Mouse (Mus musculus) MEL (cell line): ENCODE data around the gene Gm28048. TPM values are rescaled to one million over a fixed set of nuclear protein-coding genes. Genes with fewer than 3 reads are reported as not detected.
A peak's percentile ranks its signal among the peaks of the same experiment; 100 is the strongest.

ENCODE experiments used
- DNase-seq: peaks from one replicate; pipeline ENCODE4 v3.0.0; 2011; ENCODE audit warnings: low read depth, low spot score
- H3K27ac ChIP-seq: 2 replicates; pipeline ENCODE4 v1.5.1; 2012; ENCODE audit warnings: low read depth, mild to moderate bottlenecking, control low read depth, low read length, moderate library complexity; ENCODE audit not compliant: control insufficient read depth
- H3K27me3 ChIP-seq, 2 experiments: fragments of 150-350 bp in 1 of 2; sonication (generic) in 1 of 2; 2 replicates each; pipeline ENCODE4 v1.6.1; 2012; ENCODE audit warnings: low read length in 2 of 2, mild to moderate bottlenecking in 2 of 2, improper control_type of control experiment in 1 of 2, moderate library complexity in 1 of 2; ENCODE audit not compliant: insufficient read depth in 2 of 2, control insufficient read depth in 1 of 2
- H3K36me3 ChIP-seq, 2 experiments: 2 replicates each; pipeline ENCODE4 v1.6.1; 2012 to 2014; ENCODE audit warnings: low read length in 2 of 2, improper control_type of control experiment in 1 of 2, inconsistent platforms in 1 of 2, mild to moderate bottlenecking in 1 of 2; ENCODE audit not compliant: insufficient read depth in 2 of 2, control insufficient read depth in 1 of 2
- H3K4me1 ChIP-seq, 2 experiments: fragments of 150-350 bp in 1 of 2; sonication (generic) in 1 of 2; 2 replicates each; pipeline ENCODE4 v1.6.1; 2012; ENCODE audit warnings: low read length in 2 of 2, improper control_type of control experiment in 1 of 2, mild to moderate bottlenecking in 1 of 2; ENCODE audit not compliant: insufficient read depth in 2 of 2, control insufficient read depth in 1 of 2
- H3K4me3 ChIP-seq, 2 experiments: fragments of 150-350 bp in 1 of 2; sonication (generic) in 1 of 2; 2 replicates each; pipeline ENCODE4 v1.5.1; 2012; ENCODE audit warnings: low read depth in 2 of 2, low read length in 2 of 2, mild to moderate bottlenecking in 2 of 2, moderate library complexity in 2 of 2, control low read depth in 1 of 2, improper control_type of control experiment in 1 of 2; ENCODE audit not compliant: control insufficient read depth in 1 of 2, insufficient read depth in 1 of 2
- H3K79me2 ChIP-seq: 2 replicates; pipeline ENCODE4 v1.6.1; 2012; ENCODE audit warnings: mild to moderate bottlenecking, low read length, moderate library complexity; ENCODE audit not compliant: control insufficient read depth, poor library complexity, insufficient read depth
- H3K9ac ChIP-seq: 2 replicates; pipeline ENCODE4 v1.6.1; 2012; ENCODE audit warnings: low read depth, mild to moderate bottlenecking, control low read depth, low read length, moderate library complexity; ENCODE audit not compliant: control insufficient read depth, poor library complexity, severe bottlenecking
- H3K9me3 ChIP-seq: fragments of 150-350 bp; sonication (generic); replicated peaks from 2 replicates; pipeline ENCODE4 v1.6.1; 2012; ENCODE audit warnings: mild to moderate bottlenecking, low read length, improper control_type of control experiment, moderate library complexity; ENCODE audit not compliant: insufficient read depth
- BHLHE40 ChIP-seq: IDR thresholded peaks from 2 replicates; pipeline ENCODE4 v1.6.1; 2012; ENCODE audit warnings: low read depth, mild to moderate bottlenecking, inconsistent platforms, low read length, improper control_type of control experiment, borderline replicate concordance
- CTCF ChIP-seq, 3 experiments: IDR thresholded peaks in 2 of 3; conservative IDR thresholded peaks in 1 of 3; 2 replicates each; pipeline ENCODE4 v1.5.1; 2011 to 2012; ENCODE audit warnings: low read length in 3 of 3, low read depth in 2 of 3, mild to moderate bottlenecking in 2 of 3, improper control_type of control experiment in 1 of 3, inconsistent platforms in 1 of 3, mixed read lengths in 1 of 3, moderate library complexity in 1 of 3; ENCODE audit not compliant: control insufficient read depth in 1 of 3, insufficient read depth in 1 of 3, poor library complexity in 1 of 3, severe bottlenecking in 1 of 3
- ELF1 ChIP-seq: IDR thresholded peaks from 2 replicates; pipeline ENCODE4 v1.6.1; 2014; ENCODE audit warnings: low read depth, mild to moderate bottlenecking, inconsistent platforms, low read length, improper control_type of control experiment, moderate library complexity
- EP300 ChIP-seq, 2 experiments: IDR thresholded peaks; 2 replicates each; pipeline ENCODE4 v1.6.1; 2011; ENCODE audit warnings: improper control_type of control experiment in 2 of 2, low read length in 2 of 2, low read depth in 1 of 2, mild to moderate bottlenecking in 1 of 2
- GABPA ChIP-seq: IDR thresholded peaks from 2 replicates; pipeline ENCODE4 v1.6.1; 2012; ENCODE audit warnings: low read depth, mild to moderate bottlenecking, inconsistent platforms, low read length, improper control_type of control experiment, moderate library complexity
- GATA1 ChIP-seq: IDR thresholded peaks from 2 replicates; pipeline ENCODE4 v1.6.1; 2011; ENCODE audit warnings: low read depth, low read length, improper control_type of control experiment
- MAX ChIP-seq: IDR thresholded peaks from 2 replicates; pipeline ENCODE4 v1.6.1; 2011; ENCODE audit warnings: low read length, improper control_type of control experiment
- MAZ ChIP-seq: IDR thresholded peaks from 2 replicates; pipeline ENCODE4 v1.6.1; 2012; ENCODE audit warnings: low read depth, mild to moderate bottlenecking, inconsistent platforms, low read length, improper control_type of control experiment
- MYB ChIP-seq: IDR thresholded peaks from 2 replicates; pipeline ENCODE4 v1.6.1; 2011; ENCODE audit warnings: mild to moderate bottlenecking, low read depth, low read length, improper control_type of control experiment
- NRF1 ChIP-seq: IDR thresholded peaks from 2 replicates; pipeline ENCODE4 v1.6.1; 2014; ENCODE audit warnings: low read depth, mild to moderate bottlenecking, inconsistent platforms, low read length, improper control_type of control experiment, moderate library complexity; ENCODE audit not compliant: poor library complexity, insufficient read depth, severe bottlenecking
- POLR2A ChIP-seq, 2 experiments: IDR thresholded peaks; 2 replicates each; pipeline ENCODE4 v1.6.1; 2011 to 2012; ENCODE audit warnings: low read length in 2 of 2, mild to moderate bottlenecking in 2 of 2, control low read depth in 1 of 2, improper control_type of control experiment in 1 of 2, low read depth in 1 of 2, moderate library complexity in 1 of 2; ENCODE audit not compliant: control insufficient read depth in 1 of 2, insufficient read depth in 1 of 2, poor library complexity in 1 of 2
- POLR2AphosphoS2 ChIP-seq: IDR thresholded peaks from 2 replicates; pipeline ENCODE4 v1.6.1; 2011; ENCODE audit warnings: low read length, improper control_type of control experiment
- RCOR1 ChIP-seq: IDR thresholded peaks from 2 replicates; pipeline ENCODE4 v1.6.1; 2012; ENCODE audit warnings: low read depth, mild to moderate bottlenecking, inconsistent platforms, low read length, improper control_type of control experiment
- TAL1 ChIP-seq: IDR thresholded peaks from 2 replicates; pipeline ENCODE4 v1.6.1; 2012; ENCODE audit warnings: mild to moderate bottlenecking, inconsistent platforms, low read length, moderate library complexity, mixed read lengths
- TBP ChIP-seq: IDR thresholded peaks from 2 replicates; pipeline ENCODE4 v1.8.0; 2011; ENCODE audit warnings: low read depth, low read length, improper control_type of control experiment
- TCF12 ChIP-seq: IDR thresholded peaks from 2 replicates; pipeline ENCODE4 v1.6.1; 2014; ENCODE audit warnings: low read depth, mild to moderate bottlenecking, inconsistent platforms, low read length, improper control_type of control experiment, moderate library complexity
- UBTF ChIP-seq: IDR thresholded peaks from 2 replicates; pipeline ENCODE4 v1.6.1; 2012; ENCODE audit warnings: low read depth, mild to moderate bottlenecking, inconsistent platforms, low read length, improper control_type of control experiment, moderate library complexity, borderline replicate concordance; ENCODE audit not compliant: insufficient read depth
- USF1 ChIP-seq: IDR thresholded peaks from 2 replicates; pipeline ENCODE4 v1.6.1; 2014; ENCODE audit warnings: low read depth, mild to moderate bottlenecking, inconsistent platforms, low read length, improper control_type of control experiment, moderate library complexity
- ZMIZ1 ChIP-seq: IDR thresholded peaks from 2 replicates; pipeline ENCODE4 v1.6.1; 2012; ENCODE audit warnings: low read depth, mild to moderate bottlenecking, inconsistent platforms, low read length, improper control_type of control experiment, moderate library complexity
- polyA plus RNA-seq, 2 experiments: library from polyadenylated mRNA; stranded (reverse) in 1 of 2; unstranded in 1 of 2; fragments of >175 nt in 1 of 2; fragments of >200 nt in 1 of 2; gene quantifications; 2 replicates each; pipeline versions ENCODE4 v1.2.1 to v1.2.4; 2012; ENCODE audit warnings: low replicate concordance in 2 of 2, low read depth in 1 of 2; ENCODE audit not compliant: insufficient read length in 2 of 2, insufficient read depth in 1 of 2, missing spikeins in 1 of 2
- total RNA-seq: library from RNA; depleted of rRNA; stranded (reverse); fragments of 300-350 nt; gene quantifications from 2 replicates; pipeline ENCODE4 v1.2.3, GENCODE M21; 2012

Gene Gm28048
- total and polyA plus RNA-seq, 3 experiments, result 8.6 to 15.0 TPM; not detected in 1

- H3K27ac ChIP-seq, result peak overlapping the region; percentile 88
- peaks cover 0 to 43% of the 10 kb centered on the region in 2 experiments; a peak in 2 of 4 replicates for H3K36me3 ChIP-seq
- H3K79me2 ChIP-seq, result peaks cover 45% of the 10 kb centered on the region
- H3K9me3 ChIP-seq, result no peaks in the 10 kb centered on the region
- no peaks in the 10 kb centered on the region for H3K27me3 ChIP-seq
- peak; percentile 61 for DNase-seq
- peak overlapping the region; percentile 60 to 65 for H3K4me3 ChIP-seq
- H3K4me1 ChIP-seq, result peaks cover 9 to 18% of the 10 kb centered on the region in 2 experiments; a peak in 3 of 4 replicates
- TF ChIP-seq POLR2A (IDR thresholded peaks at IDR 0.05; ENCODE audit: control insufficient read depth in 1 of 2, insufficient read depth in 1 of 2, low read depth in 1 of 2, low read length in 2 of 2, poor library complexity in 1 of 2), result peak in 1 of 2 experiments; percentile 16; a peak in 1 of 4 replicates
- TF ChIP-seq EP300 (IDR thresholded peaks at IDR 0.05; ENCODE audit: low read depth in 1 of 2, low read length in 2 of 2), result no peak
- peak; percentile 22 for TF ChIP-seq GATA1
- peak overlapping the region; percentile 73 for H3K9ac ChIP-seq
These were observed 849 bp downstream of the Gm28048 start for GRCm38 (mm10) chr11:22981041-22981440.

GRCm38 (mm10) chr11:22979221-22979620, 2.7 kb downstream of the Gm28048 start:
- Histone ChIP-seq H3K9me3 (no peaks in the 10 kb centered on the region), H3K27me3 (no peaks in the 10 kb centered on the region), H3K9ac (no peak overlapping the region), H3K4me1 (peaks cover 9 to 21% of the 10 kb centered on the region in 2 experiments; a peak in 3 of 4 replicates), H3K27ac (no peak overlapping the region), H3K79me2 (peaks cover 58% of the 10 kb centered on the region), H3K4me3 (no peak overlapping the region), H3K36me3 (peaks cover 0 to 48% of the 10 kb centered on the region in 2 experiments; a peak in 3 of 4 replicates)
- TF ChIP-seq BHLHE40, result no peak
- TF ChIP-seq GABPA, result no peak
- TF ChIP-seq TCF12, result no peak
- no peak for TF ChIP-seq GATA1
- TF ChIP-seq MAZ, result no peak
- no peak for TF ChIP-seq TAL1
- TF ChIP-seq USF1, result no peak
- TF ChIP-seq TBP, result no peak
- no peak for TF ChIP-seq NRF1
- no peak for TF ChIP-seq POLR2A (IDR thresholded peaks at IDR 0.05; ENCODE audit: control insufficient read depth in 1 of 2, insufficient read depth in 1 of 2, low read depth in 1 of 2, low read length in 2 of 2, poor library complexity in 1 of 2)
- no peak for TF ChIP-seq MYB
- TF ChIP-seq ZMIZ1, result no peak
- no peak for TF ChIP-seq UBTF
- TF ChIP-seq RCOR1, result no peak
- TF ChIP-seq ELF1, result no peak
- no peak for TF ChIP-seq POLR2AphosphoS2
- no peak for TF ChIP-seq MAX
- no peak for TF ChIP-seq CTCF (IDR thresholded peaks at IDR 0.05 in 2 of 3, conservative IDR thresholded peaks at IDR 0.05 in 1 of 3; ENCODE audit: control insufficient read depth in 1 of 3, insufficient read depth in 1 of 3, low read depth in 2 of 3, low read length in 3 of 3, poor library complexity in 1 of 3, severe bottlenecking in 1 of 3)
- no peak for DNase-seq
